Mouse (Mus musculus): ENCODE measurements around the gene Triml1. TPM values are rescaled to one million over a fixed set of nuclear protein-coding genes. Genes with fewer than 3 reads are reported as not detected.

The Triml1 gene
- polyA plus RNA-seq, 1 experiment from 2014 or later: not detected

DNA sequence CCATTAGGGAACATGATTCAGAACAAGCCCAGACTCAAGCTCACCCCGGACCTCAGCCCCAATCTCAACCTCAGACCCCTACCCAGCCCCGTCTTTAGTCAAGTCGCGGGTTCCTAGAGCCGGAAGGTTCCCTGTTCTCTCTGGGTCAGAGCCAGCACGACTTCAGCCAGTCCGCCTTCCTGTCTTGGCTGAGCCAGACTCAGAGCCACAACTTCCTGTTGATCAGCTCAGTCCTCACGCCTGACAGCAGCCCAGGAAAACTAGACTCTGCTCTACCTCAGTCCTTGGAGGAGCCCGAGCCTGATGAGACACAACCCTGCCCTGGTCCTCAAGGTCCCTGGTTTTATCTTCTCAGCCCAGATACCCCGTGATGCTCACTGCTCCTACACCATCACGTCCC lies 22.0 kb upstream of the Triml1 start:
- no peaks in the 10 kb centered on the region for H3K36me3 ChIP-seq (replicated peaks; ENCODE audit: control insufficient read depth, insufficient read depth)
- no peak overlapping the region for H3K4me2 ChIP-seq (replicated peaks)
- no peak overlapping the region for H3K27ac ChIP-seq
- no peaks in the 10 kb centered on the region for H3K9me3 ChIP-seq (ENCODE audit: control insufficient read depth, low read length)
- 87% methylated on average over 11 of the region's 11 CpGs for WGBS
- no peak overlapping the region for H3K9ac ChIP-seq
- ATAC-seq (ENCODE audit: low FRiP score) (no peak), DNase-seq (ENCODE audit: low spot score) (no peak)
- no peaks in the 10 kb centered on the region for H3K27me3 ChIP-seq (ENCODE audit: control insufficient read depth, insufficient read depth, low read length)
- H3K4me1 ChIP-seq (replicated peaks; ENCODE audit: control insufficient read depth, insufficient read depth, low read length): no peaks in the 10 kb centered on the region
- no peak overlapping the region for H3K4me3 ChIP-seq (replicated peaks; ENCODE audit: low read length)

DNA sequence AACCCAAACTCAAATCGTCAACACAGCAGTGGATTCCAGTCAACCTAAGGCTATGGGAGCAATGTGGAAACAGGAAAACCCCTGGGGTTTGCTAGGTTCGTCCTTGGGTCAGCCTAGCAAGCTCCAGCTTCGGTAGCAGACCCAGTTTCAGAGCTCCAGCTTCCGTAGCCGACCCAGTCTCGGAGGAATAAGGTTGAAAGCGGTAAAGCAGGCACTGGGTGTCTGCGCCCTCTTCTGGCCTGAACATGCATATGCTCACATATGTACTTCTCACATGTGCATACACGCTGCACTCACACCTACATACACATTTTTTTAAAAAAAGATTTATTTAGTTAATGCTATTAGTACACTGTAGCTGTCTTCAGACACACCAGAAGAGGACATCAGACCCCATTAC lies 8.0 kb upstream of the Triml1 start:
- H3K27me3 ChIP-seq (ENCODE audit: control insufficient read depth, insufficient read depth, low read length): no peaks in the 10 kb centered on the region
- ATAC-seq (ENCODE audit: low FRiP score): no peak
- H3K36me3 ChIP-seq (replicated peaks; ENCODE audit: control insufficient read depth, insufficient read depth): no peaks in the 10 kb centered on the region
- no peak overlapping the region for H3K9ac ChIP-seq
- H3K4me1 ChIP-seq (replicated peaks; ENCODE audit: control insufficient read depth, insufficient read depth, low read length): no peaks in the 10 kb centered on the region
- H3K27ac ChIP-seq: no peak overlapping the region
- no peak overlapping the region for H3K4me2 ChIP-seq (replicated peaks)
- no peaks in the 10 kb centered on the region for H3K9me3 ChIP-seq (ENCODE audit: control insufficient read depth, low read length)
- no peak overlapping the region for H3K4me3 ChIP-seq (replicated peaks; ENCODE audit: low read length)
- DNase-seq (ENCODE audit: low spot score): no peak
- WGBS: 89% methylated on average over 9 of the region's 9 CpGs

DNA sequence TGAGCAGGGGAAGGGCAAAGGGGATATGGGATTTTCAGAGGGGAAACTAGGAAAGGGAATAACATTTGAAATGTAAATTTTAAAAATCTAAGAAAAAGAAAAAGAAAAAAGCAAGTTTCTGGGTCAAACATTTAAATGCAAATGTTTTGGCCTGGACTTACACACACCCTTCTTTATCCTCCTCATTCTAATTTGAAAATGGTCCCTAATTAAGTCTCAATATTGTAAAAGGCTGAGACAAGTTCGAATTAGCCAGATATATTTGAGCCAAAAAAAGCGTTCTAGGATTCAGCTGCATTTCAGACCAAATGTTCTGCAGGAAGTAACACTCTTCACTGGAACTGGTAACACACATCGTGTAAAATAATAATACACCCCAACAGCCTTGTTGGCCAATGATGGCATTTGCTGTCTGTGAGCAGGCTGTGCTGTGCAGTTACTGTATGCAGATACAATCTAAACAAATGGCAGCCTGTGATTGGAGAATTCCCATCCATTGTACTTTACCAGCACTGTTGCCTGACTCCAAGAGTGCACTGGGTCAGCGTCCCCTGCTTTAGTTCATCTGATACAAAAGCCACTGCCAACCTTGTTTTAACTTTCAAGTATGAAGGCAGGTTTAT lies 30.0 kb downstream of the Triml1 start:
- H3K4me3 ChIP-seq (replicated peaks; ENCODE audit: low read length): no peak overlapping the region
- WGBS: 84% methylated on average over 4 of the region's 4 CpGs
- ATAC-seq (ENCODE audit: low FRiP score) (no peak), DNase-seq (ENCODE audit: low spot score) (no peak)
- no peaks in the 10 kb centered on the region for H3K4me1 ChIP-seq (replicated peaks; ENCODE audit: control insufficient read depth, insufficient read depth, low read length)
- no peaks in the 10 kb centered on the region for H3K27me3 ChIP-seq (ENCODE audit: control insufficient read depth, insufficient read depth, low read length)
- no peak overlapping the region for H3K27ac ChIP-seq
- H3K9ac ChIP-seq: no peak overlapping the region
- no peaks in the 10 kb centered on the region for H3K9me3 ChIP-seq (ENCODE audit: control insufficient read depth, low read length)
- no peak overlapping the region for H3K4me2 ChIP-seq (replicated peaks)
- no peaks in the 10 kb centered on the region for H3K36me3 ChIP-seq (replicated peaks; ENCODE audit: control insufficient read depth, insufficient read depth)

Other genes with a start within 250 kb of the Triml1 start
- not detected in 2 replicates for gene Triml2, start 39.1 kb upstream of the Triml1 start, polyA plus RNA-seq (2014; fragmentation: Nextera tagmentation; extraction: Ambion mirVana)
- not detected in 2 replicates for gene Zfp42, start 165.5 kb upstream of the Triml1 start, polyA plus RNA-seq (2014; fragmentation: Nextera tagmentation; extraction: Ambion mirVana)